Mouse (Mus musculus): ENCODE results near the gene Bid. TPM values are rescaled to one million over a fixed set of nuclear protein-coding genes. Genes with fewer than 3 reads are reported as not detected.
A peak's percentile ranks its signal among the peaks of the same experiment; 100 is the strongest.

Bid gene
- 10 to 100 TPM; 18.5 TPM for total RNA-seq (2021)
- long read RNA-seq, experiment 1, transcript Bid-201 (6 exons, 2,189 nt), result major isoform, 34 of 47 reads
- long read RNA-seq, experiment 1, partial matches to known transcripts, result 4 of 47 reads
- long read RNA-seq, experiment 1, other reads (novel, unspliced or antisense), result 9 of 47 reads
- long read RNA-seq, experiment 2, transcript Bid-201 (6 exons, 2,189 nt), result major isoform, 35 of 47 reads
- long read RNA-seq, experiment 2, partial matches to known transcripts, result 4 of 47 reads
- long read RNA-seq, experiment 2, other reads (novel, unspliced or antisense), result 8 of 47 reads

DNA sequence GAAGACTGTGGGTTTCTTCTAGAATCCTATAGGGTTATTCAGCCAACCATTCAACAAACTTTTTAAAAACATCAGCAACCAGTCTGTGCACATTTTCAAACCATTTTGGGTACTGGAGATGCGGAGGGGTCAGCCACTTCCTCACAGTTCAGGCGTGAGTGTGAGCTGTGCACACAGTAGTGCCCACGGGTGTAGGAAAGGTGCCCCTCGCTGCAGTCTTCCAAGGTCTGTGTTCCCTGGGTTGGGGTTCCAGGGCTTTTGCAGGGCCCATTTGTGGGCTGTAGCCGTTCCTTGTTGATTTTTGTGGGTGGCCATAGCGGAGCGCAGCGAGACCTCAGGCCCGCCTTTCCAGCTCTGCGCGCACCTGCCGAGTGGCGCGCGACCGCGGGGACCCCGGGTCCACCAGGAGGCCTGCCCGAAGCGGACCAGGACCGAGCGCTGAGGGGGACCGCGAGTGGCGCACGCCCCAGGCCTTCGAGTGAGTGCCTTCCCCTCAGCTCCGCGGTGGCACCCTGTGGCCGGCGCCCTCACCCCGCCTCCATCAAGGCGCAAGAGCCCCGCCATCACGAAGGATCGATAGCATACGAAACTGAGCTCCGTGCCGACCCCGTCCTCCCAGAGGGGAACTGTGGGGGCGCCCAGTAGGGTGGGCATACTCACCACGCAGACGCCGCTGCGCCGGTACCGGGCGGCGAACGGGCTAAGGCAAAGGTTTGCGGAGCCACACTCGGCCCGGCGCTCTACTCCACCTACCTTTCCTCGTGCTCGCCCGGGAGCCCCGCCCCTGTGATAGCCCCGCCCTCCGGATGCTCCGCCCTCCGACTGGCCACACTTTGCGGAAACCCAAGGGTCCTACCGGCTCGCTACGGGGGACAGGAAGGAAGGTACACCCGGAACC, at the start of gene Bid:
Gene Bid (minus strand): TSS at position 780 of the 898 bp plus-strand sequence.
- DNase-seq (ENCODE audit: low spot score in 2 of 2), result peak; percentile 80 to 83

DNA sequence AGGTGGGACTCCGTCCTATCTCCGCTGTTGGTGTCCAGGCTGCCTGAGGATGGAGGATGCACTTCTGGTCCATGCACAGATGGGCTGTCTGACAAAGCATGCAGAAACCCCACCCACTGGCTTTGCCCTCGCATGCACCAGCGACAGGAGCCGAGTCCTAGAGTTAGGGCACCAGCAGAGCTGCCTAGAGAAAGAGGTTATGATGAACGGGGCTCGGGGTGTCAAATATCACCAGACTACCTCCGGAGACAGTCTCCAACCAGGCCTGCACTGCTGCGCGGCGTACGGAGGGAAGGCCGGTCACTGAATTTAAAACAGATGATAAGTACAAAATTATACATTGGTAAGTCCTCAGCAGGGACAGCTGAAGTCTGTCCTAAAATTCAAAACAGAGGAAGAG, 49.2 kb upstream of the Bid start:
- DNase-seq (ENCODE audit: low spot score in 2 of 2), result no peak

DNA sequence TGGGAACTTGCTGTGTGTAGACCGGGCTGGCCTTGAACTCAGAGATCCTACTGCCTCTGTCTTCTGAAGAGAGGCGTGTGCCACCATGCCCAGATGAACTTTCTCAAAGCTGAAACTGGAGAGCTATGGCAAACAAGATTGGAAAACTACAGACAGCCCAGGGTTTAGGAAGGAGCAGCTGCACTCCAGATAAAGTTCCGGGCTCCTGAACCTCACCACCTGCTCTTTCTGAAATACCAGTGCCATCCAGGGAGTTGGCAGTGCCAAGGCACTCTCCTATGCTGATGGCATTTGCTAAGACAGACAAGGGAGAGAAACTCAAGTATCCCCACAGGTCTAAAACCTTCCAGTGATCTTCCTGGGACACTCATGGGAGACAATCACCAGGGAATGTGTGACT, 47.5 kb upstream of the Bid start:
- DNase-seq (ENCODE audit: low spot score in 2 of 2), result no peak

DNA sequence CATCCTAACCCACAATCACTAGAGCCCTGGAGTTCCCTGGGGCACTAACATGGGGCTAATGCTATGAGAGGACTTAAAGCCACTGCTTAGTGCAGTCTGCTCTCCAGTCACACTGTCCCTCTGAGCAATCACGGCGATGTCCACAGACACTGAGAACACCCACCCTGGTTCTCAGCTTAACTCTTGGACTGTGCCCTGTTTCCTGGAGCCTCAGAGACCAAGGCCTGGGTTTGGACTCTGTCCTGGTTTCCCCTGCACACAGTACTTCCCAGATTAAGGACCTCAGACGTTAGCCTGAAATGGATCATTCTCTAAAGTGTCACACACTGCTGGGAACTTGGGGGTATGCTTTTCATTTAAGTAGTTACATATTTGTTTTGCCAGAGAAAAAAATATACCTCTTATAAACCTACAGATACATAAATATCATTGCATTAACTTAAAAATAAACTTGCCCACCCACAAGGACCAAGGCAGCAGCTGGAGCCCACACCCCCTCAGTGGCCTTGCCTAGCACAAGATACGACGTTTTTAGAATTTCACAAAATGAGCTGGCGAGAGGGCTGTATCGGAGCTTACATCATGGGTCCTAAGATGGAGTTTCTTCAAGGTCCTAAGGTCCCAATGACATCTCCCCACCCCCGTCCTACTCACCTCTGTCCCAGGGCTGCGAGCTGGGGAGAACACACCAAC, 43.8 kb upstream of the Bid start:
- DNase-seq (ENCODE audit: low spot score in 2 of 2), result no peak

DNA sequence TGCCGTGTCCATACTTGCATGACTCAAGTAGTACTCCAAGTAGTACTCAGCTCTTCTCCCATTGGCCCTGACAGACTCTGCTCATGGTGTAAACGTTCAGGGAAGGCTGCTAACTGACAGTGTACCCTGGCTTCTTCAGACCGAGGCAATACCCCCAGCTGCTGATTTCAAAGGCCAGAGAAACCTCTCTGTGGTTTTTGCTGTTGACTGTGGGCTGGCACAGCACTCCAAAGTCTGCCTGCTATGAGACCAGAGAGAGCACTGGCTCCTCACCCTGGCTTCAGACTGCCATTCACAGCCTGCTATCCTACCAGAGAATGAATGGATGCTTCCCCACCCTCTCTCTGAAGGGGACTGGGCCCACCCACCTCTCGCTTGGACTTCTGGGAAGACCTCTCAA, 40.7 kb upstream of the Bid start:
- DNase-seq (ENCODE audit: low spot score in 2 of 2), result no peak

DNA sequence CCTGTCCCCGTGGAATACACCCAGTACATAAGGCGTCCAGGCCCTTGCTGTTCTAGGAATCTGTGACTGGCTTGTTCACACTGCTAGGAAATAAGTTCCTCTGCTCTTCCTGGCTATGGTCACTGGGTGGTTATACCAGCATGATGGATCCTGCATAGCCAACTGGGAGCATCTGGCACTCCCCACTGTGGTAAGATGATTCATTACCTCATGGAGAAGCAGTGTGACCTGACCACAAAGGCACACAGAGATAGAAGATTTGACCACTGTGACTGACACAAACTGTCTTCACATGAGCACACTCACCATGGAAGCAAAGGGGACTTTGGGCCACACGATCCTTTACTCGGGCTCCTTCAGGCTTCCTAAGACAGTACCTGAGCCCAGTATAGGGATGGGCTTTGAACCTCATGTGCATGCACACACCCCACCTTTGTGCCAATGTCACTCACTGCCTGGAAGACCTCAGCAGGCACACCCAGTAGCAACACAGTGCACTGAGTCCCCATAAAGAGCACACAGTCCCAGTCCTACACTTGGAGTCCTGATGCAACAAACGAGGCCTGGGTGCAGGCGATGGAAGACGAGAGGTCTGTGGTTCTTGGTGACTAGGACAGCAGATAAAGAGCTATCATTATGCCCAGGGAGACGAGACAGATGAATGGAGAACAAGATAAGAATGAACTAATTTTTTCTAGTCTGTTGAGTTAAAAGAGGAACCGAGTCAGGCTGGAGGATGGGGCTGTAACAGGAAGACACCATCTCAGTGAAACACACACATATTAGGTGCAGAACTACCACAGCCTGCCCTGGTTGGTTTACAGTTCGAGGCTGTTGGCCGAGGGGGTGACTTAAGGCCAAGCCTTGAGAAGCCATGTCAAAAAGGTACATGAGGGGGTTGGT, 39.9 kb upstream of the Bid start:
- no peak for DNase-seq (ENCODE audit: low spot score in 2 of 2)

DNA sequence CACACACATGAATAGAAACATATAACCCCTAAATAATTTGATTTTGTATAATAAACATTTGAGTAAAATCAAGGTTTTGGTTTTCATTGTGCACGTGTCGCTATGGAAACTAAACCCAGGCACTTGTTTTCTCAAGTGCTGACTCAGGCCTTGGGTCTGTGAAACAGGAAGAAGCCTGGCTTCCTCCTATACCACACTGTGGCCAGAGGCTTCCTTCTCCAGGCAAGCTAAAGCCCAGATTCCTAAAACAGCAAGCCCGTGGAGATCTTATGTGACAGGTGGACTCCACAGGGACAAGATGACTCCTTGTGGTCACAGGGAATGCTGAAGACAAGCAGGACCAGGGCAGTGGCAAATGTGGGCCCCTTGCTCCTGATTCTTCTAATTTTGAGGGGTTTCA, 38.6 kb upstream of the Bid start:
- no peak for DNase-seq (ENCODE audit: low spot score in 2 of 2)

DNA sequence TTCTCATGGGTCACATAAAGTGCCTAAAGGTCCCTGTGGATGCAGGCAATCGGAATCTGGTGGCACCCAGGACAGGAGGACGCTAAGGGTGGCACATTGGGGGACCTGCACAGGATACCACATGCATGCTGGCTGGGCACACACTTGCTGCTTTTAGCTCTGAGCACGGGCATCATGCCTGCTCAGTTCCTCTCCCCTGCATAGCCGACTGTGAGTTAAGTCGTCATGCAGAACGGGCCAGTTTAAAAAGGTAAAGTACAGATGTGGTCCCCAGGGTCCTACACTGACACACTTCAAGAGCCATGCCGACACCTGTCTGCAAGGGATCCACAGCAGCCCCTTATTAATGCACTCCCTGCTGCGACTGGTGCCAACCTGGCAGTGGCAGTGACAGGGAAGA, 37.6 kb upstream of the Bid start:
- no peak for DNase-seq (ENCODE audit: low spot score in 2 of 2)

DNA sequence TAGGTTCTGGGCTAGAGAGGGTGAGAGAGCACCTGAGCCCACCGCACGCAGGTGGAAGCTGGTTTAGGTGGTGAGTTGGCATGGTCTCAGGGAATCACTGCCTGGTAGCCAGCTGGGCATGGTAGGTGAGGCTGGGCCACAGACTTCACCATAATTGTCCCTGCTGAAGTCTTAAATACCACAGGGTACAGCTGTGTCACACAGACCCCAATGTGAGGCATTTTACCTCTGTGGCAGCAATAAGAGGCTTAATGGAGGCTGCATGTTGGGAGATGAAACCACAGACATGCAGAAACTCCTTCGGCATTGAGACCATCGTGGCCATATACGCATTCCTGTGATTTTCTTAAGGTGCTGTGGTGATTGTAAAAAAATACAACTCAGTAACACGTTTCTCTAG, 35.8 kb upstream of the Bid start:
- DNase-seq (ENCODE audit: low spot score in 2 of 2), result no peak

DNA sequence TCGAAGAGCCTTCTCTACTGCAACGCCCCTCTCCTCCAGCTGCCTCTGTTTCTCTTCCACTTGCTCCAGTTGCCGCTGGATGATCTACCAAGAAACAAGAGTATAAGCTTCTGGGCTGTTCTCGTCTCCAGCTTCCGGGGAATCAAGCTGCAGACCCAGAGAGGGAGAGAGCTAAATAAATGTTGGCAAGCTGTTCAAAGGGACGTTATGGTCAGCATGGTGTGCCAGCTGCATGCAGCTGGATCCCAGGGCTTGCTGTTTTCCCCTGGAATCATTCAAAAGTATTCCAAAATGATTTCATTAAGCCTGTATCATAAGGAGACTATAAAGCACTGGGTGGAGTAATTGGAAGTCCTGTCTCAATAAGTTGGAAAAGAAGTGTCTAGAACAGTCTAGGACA, 34.7 kb upstream of the Bid start:
- DNase-seq (ENCODE audit: low spot score in 2 of 2), result no peak

DNA sequence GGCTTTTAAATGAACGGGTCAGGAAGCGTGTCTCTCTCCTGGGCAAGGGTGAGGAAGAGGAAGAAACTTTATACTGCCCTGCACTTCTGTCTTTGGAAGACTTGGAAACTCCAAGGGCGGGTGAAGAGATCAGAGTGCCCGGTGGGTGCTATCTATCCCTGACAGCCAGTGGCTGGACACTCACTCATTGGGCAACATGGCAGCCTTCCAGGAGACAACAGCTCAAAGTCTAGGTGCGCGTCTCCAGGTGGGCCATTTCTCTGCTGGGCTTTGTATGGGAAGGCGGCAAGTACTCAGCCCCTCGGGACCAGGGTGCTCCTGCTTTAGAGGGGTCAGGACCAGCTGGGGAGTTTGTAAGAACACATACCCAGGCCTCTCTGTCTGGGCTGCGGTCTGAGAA, 28.9 kb upstream of the Bid start:
- DNase-seq (ENCODE audit: low spot score in 2 of 2), result no peak

DNA sequence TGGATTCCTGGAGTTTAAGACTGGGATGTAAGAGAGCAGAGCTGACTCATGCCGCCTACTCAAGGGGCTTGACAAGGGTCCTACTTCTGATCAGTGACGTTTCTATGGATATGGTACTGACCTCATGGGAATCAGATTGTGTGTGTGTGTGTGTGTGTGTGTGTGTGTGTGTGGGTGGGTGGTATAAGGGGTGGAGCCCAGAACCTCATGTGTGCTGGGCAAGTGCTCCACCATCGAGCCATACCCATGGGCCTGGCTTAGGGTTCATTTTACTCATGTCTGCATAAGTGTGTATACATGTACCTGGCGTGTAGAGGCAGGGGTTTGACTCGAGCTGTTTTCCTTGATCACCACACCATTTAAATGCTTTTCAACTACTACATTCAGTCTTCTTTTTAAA, 27.3 kb upstream of the Bid start:
- DNase-seq (ENCODE audit: low spot score in 2 of 2), result no peak

DNA sequence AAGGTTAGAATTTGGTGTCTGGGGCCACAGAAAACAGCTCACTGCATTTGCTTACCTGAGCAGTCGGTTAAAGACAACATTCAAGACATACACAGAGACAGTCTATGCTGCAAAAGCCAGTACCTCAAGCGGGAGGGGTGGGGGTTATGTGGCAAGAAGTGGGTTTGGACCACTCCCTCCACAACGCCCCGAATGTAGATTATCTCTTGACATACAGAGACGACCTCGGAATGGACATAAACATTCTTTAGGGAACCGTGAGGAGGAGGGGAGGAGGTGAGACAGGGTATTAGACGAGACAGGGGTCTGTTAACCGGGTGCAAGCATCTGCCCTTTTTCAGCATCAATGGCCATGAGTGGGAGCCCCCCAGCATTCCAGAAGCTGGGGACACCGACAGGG, 26.9 kb upstream of the Bid start:
- no peak for DNase-seq (ENCODE audit: low spot score in 2 of 2)

DNA sequence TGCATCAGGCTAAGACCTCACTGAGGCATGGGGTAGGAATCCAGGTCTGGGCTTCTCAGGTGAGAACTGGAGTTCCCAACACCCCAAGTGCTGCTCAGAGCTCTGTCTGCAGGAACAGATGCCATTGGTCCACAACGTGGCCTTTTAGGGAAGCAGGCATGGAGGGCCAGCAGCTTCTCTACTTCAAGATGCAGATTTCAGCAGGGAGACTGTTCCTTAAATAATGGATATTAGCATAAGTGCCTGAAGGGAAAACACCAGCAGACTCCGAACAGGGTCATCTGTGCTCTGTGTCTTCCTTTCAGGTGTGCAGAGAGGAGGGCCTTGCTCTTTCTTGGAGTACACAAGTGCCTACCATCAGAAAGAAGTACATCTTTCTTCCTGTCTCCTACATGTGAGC, 26.4 kb upstream of the Bid start:
- DNase-seq (ENCODE audit: low spot score in 2 of 2), result no peak

DNA sequence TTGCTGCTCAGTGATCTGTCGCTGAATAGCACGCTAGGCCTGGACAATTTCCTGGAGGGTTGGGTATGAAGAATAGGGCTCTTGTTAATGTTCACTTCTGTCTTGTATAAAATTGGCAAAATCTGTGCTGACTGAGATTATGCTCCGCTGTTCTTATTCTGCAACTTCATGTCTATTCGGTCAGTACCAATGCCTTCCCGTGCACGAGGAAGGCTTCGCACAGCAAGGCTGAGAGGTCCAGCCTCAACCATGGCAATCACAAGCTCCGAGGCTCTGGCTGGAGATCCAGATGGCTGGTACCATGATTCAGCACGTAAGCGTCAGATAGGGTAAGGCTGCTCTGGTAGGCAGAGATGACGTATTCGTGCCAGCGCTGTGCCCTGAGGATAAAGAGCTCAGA, 24.9 kb upstream of the Bid start:
- peak in 1 of 2 experiments; percentile 23 for DNase-seq (ENCODE audit: low spot score in 2 of 2)

DNA sequence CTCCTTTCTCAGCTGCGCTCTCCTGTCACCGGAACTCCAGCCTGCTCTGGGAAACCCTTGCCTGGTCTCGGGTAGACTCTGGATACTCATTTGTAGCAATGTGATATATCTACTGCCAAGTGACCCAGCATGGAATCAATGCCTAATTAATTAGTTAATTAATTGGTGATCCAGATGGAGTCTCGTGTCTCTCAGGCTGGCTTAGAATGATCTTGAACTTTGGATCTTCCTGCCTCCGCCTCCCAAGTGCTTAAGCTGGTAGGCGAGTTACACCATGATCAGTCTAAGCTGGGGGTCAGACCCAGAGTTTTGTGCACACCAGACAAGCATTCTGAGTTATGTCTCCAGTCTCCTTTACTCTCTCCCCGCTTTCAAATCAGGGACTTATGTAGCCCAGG, 24.4 kb upstream of the Bid start:
- no peak for DNase-seq (ENCODE audit: low spot score in 2 of 2)

DNA sequence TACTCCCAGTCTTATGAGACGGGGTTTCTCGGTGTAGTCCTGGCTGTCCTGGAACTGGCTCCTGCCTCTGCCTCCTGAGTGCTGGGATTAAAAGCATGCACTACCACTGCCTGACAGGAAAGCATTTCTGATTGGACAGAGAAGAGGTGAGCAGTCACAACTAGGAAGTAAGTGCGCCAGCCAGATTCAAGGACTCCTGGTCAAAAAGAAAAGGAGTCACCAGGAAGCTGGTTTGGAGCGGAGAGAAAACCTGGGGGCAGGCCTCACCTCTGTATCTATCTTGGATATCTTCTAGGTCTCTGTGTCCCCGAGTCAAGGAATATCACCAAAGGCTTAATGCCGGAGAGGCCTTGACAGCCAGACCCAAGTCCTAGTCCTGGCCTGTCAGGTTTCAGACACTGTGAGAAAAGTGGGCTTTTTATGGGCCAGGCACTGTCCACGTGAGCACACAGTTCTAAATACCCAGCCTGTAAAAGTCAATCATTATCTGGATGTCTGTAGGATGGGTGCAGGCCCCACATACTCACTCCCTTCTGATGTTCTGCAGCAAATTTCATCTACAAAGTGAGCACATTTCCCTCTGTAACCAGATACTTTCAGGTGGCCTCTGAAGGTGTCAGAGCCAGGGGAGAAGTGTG, 23.9 kb upstream of the Bid start:
- DNase-seq (ENCODE audit: low spot score in 2 of 2), result no peak

DNA sequence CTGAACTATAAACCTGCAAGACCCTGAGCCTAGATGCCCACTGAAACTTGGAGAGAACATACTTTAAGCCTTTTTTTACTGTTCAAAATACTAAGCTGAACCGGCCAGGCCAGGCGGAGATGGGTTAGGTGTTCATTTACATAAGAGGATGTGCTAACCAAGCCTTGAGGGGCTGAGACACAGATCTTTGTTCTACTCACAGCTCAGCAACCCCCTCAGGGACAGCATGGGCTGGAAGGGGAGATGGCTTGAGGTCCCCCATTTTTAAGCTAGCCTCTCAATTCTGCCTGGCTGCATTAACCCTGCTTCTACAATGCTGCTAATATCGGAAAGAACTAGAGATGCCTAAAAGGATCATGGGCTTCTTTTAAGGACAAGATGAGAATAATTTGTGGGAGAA, 23.1 kb upstream of the Bid start:
- no peak for DNase-seq (ENCODE audit: low spot score in 2 of 2)

DNA sequence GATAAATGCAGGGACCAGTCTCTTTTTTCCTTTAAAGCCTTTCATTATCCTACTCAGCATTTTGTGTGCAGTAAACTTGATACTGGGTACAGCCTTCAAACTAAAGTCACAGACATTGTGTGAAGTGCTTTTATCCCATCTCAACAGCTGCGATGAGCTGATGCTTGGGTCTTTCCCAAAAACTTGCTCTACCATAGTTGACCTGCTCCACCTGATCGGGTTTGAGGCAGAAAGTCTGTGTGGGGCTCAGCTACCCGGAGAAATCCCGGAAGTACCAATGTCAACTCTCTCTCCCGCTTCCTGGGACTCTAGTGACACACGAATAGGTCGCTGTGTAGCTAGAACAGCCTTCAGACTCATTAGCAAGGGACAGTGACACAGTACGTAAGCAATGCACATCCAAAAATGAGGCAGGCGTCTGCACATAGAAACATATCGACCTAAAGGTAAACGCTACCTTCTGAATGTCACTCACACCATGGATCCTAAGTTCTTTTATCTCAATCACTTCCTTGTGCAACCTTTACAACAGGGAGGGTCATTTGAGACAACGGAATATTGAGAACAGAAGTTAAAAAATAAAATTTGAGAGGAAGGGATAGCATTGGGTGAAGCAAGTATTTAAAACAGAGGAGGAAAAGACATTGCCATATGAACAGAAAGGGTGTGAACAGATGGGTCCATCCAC, 22.3 kb upstream of the Bid start:
- DNase-seq (ENCODE audit: low spot score in 2 of 2), result no peak

DNA sequence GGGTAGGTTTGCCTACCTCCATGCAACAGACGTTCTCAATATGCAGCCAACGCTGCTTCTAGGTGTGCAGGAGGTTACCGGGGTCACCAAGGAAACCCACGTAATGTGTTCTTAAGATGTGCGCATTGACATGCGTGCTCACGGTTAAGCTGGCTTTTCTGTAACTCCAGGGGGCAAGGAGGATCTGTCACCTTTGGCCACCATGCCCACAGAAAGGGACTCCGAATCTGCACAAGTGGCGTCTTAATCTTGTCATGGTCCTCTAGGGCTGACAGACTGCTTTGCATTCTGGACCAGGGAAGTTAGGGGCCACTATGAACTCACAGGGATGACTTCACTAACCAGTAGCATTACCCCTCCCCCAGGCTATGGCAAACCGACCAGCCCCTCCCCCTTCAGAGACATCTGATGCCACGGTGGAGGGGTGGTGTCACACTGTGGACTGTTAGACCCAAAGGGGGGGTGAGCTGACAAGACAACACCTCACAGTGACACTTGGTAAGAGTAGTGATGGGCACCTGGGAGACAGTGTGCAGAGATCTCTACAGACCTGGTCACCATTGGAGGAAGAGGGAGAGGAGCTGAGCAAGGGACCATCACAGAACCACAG, 21.5 kb upstream of the Bid start:
- no peak for DNase-seq (ENCODE audit: low spot score in 2 of 2)
